Mouse (Mus musculus) embryo, embryonic 11 days (tissue): ENCODE measurements at regions not wholly inside any gene's neighbourhood (a gene's known extent, or its start where the extent isn't known, plus 50 kb on each side); places are given as distances from the start of the nearest gene placed in this dataset.

Experiments
- DNase-seq: peaks from one replicate; pipeline ENCODE4 v3.0.0-alpha.2; 2015

- DNase-seq: peak; percentile 25
Observed at GRCm38 (mm10) chr6:140299653-140300052, 124.2 kb upstream of the Plekha5 start.

DNA sequence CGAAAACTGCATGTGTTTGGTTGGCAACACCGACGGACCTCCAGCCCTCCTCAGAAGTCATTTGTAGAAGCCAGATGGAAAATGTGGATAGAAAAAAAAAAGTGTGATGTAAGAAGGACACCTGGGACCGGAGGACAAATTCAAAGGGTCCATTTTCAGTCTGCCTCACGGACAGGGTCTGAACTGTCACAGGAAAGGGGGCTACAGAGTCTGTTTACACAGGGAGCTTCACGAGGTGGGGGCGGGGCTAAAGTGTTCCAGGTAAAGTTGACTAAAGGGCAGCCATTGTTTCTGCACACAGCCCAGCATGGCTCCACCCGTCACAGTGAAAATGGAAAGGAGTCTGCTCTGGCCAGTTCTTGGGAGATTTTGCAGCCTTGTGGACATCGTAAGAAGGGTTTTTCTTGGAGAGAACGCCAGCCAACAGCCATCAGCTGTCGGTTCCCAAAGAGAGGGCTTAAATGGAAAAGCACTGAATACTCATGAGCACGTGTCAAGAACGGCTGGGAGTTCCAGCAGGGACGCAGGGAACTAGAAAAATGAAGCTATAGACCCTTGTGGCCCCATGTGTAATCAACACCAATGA, 125.8 kb upstream of the Plekha5 start:
- DNase-seq: no peak

DNA sequence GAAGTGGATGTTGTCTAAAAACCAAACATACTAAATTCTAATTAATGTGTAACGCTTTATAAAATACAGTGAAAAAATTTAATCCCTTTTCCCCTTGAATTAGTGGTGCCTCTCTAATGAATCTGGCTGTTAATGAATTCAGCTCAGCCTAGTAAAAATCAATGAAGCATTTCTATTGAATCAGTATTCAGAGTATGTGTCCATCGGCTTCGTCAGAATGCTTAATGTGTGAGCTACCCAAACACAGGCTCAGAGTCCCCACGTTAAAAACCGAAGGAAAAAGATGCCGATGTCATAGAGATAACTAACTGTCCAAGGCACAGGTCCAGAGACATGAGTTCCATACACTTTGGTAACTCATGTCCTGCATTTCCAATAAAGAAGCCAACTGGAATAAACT, 126.3 kb upstream of the Plekha5 start:
- DNase-seq: no peak

GRCm38 (mm10) chr6:140290109-140290508, 133.7 kb upstream of the Plekha5 start:
- no peak for DNase-seq

DNA sequence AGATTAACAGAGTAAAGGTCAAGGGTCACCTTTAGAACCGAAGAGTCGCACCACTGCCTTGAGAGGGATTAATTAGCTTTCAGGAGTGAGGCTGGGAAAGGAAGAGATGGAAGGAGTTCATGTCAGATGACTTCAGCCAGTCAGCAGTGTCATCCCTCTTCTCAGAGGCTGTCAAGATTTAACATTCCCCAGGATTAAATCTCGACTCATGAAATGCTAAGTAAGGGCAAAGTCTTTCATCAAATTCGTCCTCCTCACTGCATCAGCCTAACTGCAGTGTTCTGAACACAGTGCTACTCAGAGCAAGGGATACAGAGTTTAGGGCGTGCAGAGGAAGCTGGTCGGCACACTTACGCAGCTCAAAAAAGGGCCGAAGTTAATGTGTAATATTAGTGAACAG, 135.1 kb upstream of the Plekha5 start:
- peak; percentile 30 for DNase-seq

DNA sequence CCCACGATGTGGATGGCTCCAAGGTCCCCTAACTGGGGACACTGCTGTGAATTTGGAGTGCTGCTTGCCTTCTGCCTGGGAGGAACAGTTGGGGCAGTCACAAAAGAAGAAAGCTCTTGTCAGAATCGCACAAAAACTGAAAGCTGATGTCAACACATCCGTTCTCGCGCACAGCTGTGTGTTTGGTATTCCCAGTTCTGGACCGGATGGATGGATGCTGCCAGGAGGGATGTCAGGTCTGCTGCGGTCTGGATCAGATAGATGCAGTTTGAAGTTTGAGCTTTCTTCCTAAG, 141.6 kb upstream of the Plekha5 start:
- DNase-seq: no peak

- DNase-seq: no peak
Observed at GRCm38 (mm10) chr6:140281488-140282284, 142.2 kb upstream of the Plekha5 start.

- DNase-seq: no peak
Observed at GRCm38 (mm10) chr6:140280817-140281475, 142.9 kb upstream of the Plekha5 start.

- DNase-seq: no peak
Observed at GRCm38 (mm10) chr6:140279736-140280370, 144.0 kb upstream of the Plekha5 start.

- peak; percentile 24 for DNase-seq
Observed at GRCm38 (mm10) chr6:140278750-140279149, 145.1 kb upstream of the Plekha5 start.

DNA sequence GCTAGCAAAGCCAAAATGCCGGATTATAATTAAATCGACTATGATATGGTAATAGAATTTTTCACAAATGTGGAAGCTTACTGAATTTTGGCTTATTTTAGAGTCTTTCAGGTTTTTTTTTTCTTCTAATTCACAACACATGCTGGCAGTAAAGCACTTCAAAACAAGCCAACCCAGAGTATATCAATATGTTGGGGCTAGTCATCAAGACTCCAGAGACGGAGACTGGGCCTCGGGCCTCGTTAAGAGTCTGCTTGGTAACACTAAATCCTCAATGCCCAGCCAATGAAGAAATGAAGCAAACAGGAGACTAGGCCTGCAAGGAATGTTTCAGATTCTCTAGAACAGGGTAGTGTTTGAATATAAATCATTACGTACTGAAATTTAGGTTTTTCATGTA, 153.3 kb upstream of the Plekha5 start:
- no peak for DNase-seq

DNA sequence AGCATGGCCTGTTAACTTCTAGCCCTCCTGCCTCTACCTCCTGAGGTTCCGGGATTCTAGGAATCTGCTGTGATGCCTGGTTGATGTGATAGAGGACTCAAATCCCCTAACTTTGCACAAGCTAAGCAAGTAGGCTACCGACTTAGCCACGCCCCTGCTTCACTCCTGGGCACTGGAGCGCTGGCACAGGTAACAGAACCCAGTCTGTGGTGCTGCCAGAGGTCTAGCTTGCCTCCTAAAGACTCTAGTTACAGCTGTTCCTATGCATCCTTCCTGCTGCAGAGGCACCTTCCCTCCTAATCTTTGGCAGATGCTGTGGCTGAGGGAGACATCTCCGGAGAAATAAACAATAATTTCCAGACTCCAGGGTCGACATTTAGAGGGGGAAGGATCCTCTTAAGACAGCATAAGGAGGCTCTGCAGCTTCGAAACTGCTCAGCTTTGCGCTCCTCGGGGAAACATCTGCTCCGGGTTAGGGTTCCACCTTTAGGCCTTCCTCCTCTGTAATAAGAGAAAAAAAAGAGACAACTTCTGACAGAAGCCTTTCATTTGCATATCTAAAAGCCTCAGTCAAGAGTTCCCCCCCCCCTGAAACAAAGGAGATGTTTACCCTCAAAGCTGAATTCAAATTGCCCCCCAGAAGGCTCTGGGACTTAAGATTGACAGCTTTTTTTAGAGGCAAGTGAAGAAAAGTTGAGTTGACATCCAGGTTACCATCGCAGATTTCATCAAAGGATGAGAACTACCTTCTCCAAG, 155.4 kb upstream of the Plekha5 start:
- peak; percentile 22 for DNase-seq

DNA sequence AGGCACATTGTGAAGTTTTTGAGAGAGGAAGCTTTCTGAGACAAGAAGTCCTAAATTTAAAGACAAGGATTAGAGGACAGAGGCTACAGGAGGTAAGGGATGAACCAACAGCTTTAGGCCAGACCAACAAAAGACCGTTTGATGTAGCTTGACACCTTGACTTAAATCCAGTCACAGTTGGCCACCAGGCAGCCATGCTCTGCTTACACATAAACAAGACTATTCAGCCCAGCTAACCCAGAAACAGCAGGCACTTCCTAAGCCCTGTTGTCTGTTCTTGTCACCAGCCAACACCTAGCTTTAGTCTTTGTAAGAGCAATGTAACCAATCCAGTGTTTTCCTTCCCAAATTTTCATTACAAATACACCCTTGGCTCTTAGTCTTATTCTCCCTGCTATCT, 159.9 kb upstream of the Plekha5 start:
- no peak for DNase-seq

- no peak for DNase-seq
Observed at GRCm38 (mm10) chr6:140261813-140262212, 162.0 kb upstream of the Plekha5 start.

DNA sequence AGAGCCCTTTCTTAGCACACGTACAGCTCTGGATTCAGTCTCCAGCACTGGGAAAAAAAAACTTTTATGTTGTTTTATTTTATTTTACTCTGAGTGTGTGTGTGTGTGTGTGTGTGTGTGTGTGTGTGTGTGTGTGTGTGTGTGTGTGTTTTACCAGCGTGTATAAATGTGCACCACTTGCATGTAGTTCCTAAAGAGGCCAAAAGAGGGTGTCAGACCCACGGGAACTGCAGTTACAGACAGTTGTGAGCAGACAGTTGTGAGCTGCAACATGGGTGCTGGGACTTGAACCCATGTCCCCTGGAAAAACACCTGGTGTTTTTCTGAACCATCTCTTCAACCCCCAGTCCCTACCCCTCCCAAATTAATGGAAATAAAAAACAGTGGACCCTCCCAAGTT, 165.1 kb upstream of the Plekha5 start:
- DNase-seq: no peak

- DNase-seq: no peak
Observed at GRCm38 (mm10) chr6:140258101-140258500, 165.8 kb upstream of the Plekha5 start.

GRCm38 (mm10) chr6:140251527-140251926, 172.3 kb upstream of the Plekha5 start:
- no peak for DNase-seq

DNA sequence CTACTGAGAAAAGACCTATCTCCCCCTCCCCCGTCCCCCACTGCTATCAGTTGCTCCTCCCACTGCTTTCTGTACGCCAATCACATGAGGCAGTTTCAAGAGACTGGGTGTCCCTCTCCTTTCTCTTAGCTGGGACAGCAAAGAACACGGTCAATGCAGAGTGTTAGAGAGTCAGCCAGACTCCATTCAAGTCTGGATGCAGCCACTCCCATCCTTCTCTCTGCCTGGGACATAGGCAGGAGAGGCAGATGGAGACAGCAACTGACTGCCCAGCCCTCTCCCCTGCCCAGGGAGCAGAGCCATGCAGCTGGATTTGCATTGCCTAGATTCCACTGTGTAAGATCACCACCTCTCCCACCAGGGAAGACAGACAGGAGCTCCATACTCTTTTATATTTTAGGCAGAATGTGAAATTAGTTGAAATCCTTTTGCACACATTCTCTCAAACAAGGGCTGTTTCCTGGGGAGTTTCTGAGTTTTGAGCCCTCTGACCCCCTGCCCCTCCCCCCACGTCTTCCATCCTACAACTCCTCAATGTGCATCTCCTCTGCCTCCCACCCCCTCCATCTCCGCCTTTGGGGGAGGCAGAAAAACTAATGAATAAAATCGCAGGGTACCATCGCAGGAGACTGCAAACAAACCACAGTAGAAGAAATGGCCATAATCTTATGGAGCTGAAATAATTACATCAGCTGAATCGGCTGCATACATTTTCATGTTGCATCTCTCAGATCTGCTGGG, 180.3 kb upstream of the Plekha5 start:
- peak; percentile 32 for DNase-seq

- DNase-seq: no peak
Observed at GRCm38 (mm10) chr6:140239356-140239755, 184.5 kb upstream of the Plekha5 start.

- DNase-seq: no peak
Observed at GRCm38 (mm10) chr6:140231537-140231936, 190.3 kb upstream of the Plcz1 start.

GRCm38 (mm10) chr6:140229295-140229694, 188.0 kb upstream of the Plcz1 start:
- no peak for DNase-seq

DNA sequence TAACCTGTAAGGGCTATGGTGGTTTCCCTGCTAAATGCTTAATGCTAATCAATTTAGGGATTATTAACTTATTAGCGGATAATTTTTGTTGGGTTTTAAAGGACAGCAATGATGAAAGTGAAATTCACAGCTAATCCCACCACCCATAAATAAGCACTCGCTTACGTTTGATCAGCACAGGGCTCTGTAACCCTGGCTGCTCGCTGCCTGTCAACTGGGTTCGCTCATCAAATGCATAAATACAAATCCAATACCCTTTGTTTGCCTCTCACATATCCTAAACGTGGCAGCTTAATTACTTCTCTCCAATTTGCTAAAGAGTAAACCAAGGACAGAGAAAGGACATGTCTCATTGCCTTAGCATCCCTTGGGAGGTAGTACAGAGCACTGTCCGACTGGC, 187.5 kb upstream of the Plcz1 start:
- DNase-seq: no peak
